Mouse (Mus musculus): Measurements from ENCODE around the gene Myo6. TPM values are rescaled to one million over a fixed set of nuclear protein-coding genes. Genes with fewer than 3 reads are reported as not detected.

Myo6 gene
- polyA plus RNA-seq, 1 experiment from 2014 or later, result 63.8 TPM

- H3K9me3 ChIP-seq (ENCODE audit: control insufficient read depth, low read length), result no peaks in the 10 kb centered on the region
- H3K4me3 ChIP-seq (ENCODE audit: low read depth, low read length), result no peak overlapping the region
- WGBS, result 80% methylated on average over 7 of the region's 7 CpGs
- H3K36me3 ChIP-seq (ENCODE audit: control insufficient read depth, insufficient read depth, low read length), result peaks cover 61% of the 10 kb centered on the region
- no peak overlapping the region for H3K9ac ChIP-seq (ENCODE audit: low read length)
- no peaks in the 10 kb centered on the region for H3K27me3 ChIP-seq (replicated peaks; ENCODE audit: control insufficient read depth, insufficient read depth, low read length)
- H3K4me1 ChIP-seq (replicated peaks; ENCODE audit: control insufficient read depth, insufficient read depth, low read length), result 0 out of 2 replicates have a peak, but pooled peaks cover 6% of the 10 kb centered on the region
- no peak for DNase-seq (ENCODE audit: low spot score)
- no peak for ATAC-seq (replicated peaks; ENCODE audit: low FRiP score, low TSS enrichment, low read depth)
- no peak overlapping the region for H3K27ac ChIP-seq (ENCODE audit: low read depth)
- H3K4me2 ChIP-seq (ENCODE audit: low read length), result no peak overlapping the region
These were observed 101.7 kb downstream of the Myo6 start for GRCm38 (mm10) chr9:80266507-80266906.

GRCm38 (mm10) chr9:80269596-80269995 lies 104.8 kb downstream of the Myo6 start:
- no peak overlapping the region for H3K4me2 ChIP-seq (ENCODE audit: low read length)
- no peak overlapping the region for H3K9ac ChIP-seq (ENCODE audit: low read length)
- no peak overlapping the region for H3K27ac ChIP-seq (ENCODE audit: low read depth)
- H3K4me3 ChIP-seq (ENCODE audit: low read depth, low read length), result no peak overlapping the region
- no peak for DNase-seq (ENCODE audit: low spot score)
- 68% methylated on average over 8 of the region's 8 CpGs for WGBS
- H3K36me3 ChIP-seq (ENCODE audit: control insufficient read depth, insufficient read depth, low read length), result peaks cover 63% of the 10 kb centered on the region
- H3K27me3 ChIP-seq (replicated peaks; ENCODE audit: control insufficient read depth, insufficient read depth, low read length), result no peaks in the 10 kb centered on the region
- no peaks in the 10 kb centered on the region for H3K9me3 ChIP-seq (ENCODE audit: control insufficient read depth, low read length)
- no peaks in the 10 kb centered on the region for H3K4me1 ChIP-seq (replicated peaks; ENCODE audit: control insufficient read depth, insufficient read depth, low read length)
- ATAC-seq (replicated peaks; ENCODE audit: low FRiP score, low TSS enrichment, low read depth), result no peak

GRCm38 (mm10) chr9:80272951-80273350 lies 108.1 kb downstream of the Myo6 start:
- Histone ChIP-seq H3K9me3 (ENCODE audit: control insufficient read depth, low read length) (no peaks in the 10 kb centered on the region), H3K4me3 (ENCODE audit: low read depth, low read length) (no peak overlapping the region), H3K36me3 (ENCODE audit: control insufficient read depth, insufficient read depth, low read length) (peaks cover 59% of the 10 kb centered on the region), H3K4me1 (replicated peaks; ENCODE audit: control insufficient read depth, insufficient read depth, low read length) (no peaks in the 10 kb centered on the region), H3K27me3 (replicated peaks; ENCODE audit: control insufficient read depth, insufficient read depth, low read length) (no peaks in the 10 kb centered on the region), H3K4me2 (ENCODE audit: low read length) (no peak overlapping the region), H3K27ac (ENCODE audit: low read depth) (no peak overlapping the region), H3K9ac (ENCODE audit: low read length) (no peak overlapping the region)
- ATAC-seq (replicated peaks; ENCODE audit: low FRiP score, low TSS enrichment, low read depth) (no peak), DNase-seq (ENCODE audit: low spot score) (no peak)
- WGBS, result 79% methylated on average over 1 of the region's 1 CpGs

DNA sequence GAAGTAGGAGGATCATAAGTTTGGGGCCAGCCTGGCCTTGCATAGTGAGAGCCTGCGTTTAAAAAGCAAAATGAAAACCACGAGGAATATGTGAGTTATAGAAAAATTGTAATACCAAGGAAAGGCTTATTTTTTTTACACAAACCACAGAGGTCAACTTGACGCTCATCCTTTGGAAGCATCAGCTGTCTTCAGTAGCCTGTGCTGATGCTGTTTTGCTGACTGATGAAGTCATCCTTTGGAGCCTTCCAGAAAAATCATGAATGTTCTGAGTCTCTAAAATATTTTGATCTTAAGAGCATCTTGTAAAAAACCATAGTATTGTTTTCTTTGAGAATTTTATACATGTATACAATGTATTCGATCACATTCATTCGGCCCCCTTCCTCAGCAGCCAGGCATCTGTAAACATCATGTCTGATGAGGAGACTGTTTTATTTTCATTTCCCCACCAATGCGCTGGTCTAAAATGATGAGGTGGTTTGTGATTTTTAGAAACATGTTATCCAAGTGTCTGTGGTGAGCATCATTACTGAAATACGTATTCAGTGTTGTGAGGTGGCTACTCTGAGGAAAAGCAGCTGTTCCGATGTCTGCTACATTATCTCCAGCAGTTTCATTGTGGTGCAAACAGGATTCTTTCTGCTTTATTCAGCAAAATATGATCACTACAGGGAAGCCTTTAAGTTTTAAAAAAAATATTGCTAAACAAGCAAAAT lies 110.4 kb downstream of the Myo6 start:
- Histone ChIP-seq H3K27ac (ENCODE audit: low read depth) (peak overlapping the region; percentile 38; the same call in 1 of the 2 replicates), H3K4me1 (replicated peaks; ENCODE audit: control insufficient read depth, insufficient read depth, low read length) (no peaks in the 10 kb centered on the region), H3K4me2 (ENCODE audit: low read length) (no peak overlapping the region), H3K36me3 (ENCODE audit: control insufficient read depth, insufficient read depth, low read length) (peaks cover 47% of the 10 kb centered on the region), H3K9me3 (ENCODE audit: control insufficient read depth, low read length) (no peaks in the 10 kb centered on the region), H3K27me3 (replicated peaks; ENCODE audit: control insufficient read depth, insufficient read depth, low read length) (no peaks in the 10 kb centered on the region), H3K9ac (ENCODE audit: low read length) (no peak overlapping the region), H3K4me3 (ENCODE audit: low read depth, low read length) (no peak overlapping the region)
- no peak for ATAC-seq (replicated peaks; ENCODE audit: low FRiP score, low TSS enrichment, low read depth)
- no peak for DNase-seq (ENCODE audit: low spot score)
- WGBS, result 54% methylated on average over 8 of the region's 8 CpGs

- H3K36me3 ChIP-seq (ENCODE audit: control insufficient read depth, insufficient read depth, low read length), result peaks cover 46% of the 10 kb centered on the region
- no peaks in the 10 kb centered on the region for H3K9me3 ChIP-seq (ENCODE audit: control insufficient read depth, low read length)
- 47% methylated on average over 1 of the region's 1 CpGs for WGBS
These were observed 110.9 kb downstream of the Myo6 start for GRCm38 (mm10) chr9:80275772-80276134.

GRCm38 (mm10) chr9:80277157-80277556 lies 112.3 kb downstream of the Myo6 start:
- Histone ChIP-seq H3K27me3 (replicated peaks; ENCODE audit: control insufficient read depth, insufficient read depth, low read length) (no peaks in the 10 kb centered on the region), H3K27ac (ENCODE audit: low read depth) (no peak overlapping the region), H3K4me3 (ENCODE audit: low read depth, low read length) (no peak overlapping the region), H3K9ac (ENCODE audit: low read length) (no peak overlapping the region), H3K4me2 (ENCODE audit: low read length) (no peak overlapping the region), H3K9me3 (ENCODE audit: control insufficient read depth, low read length) (no peaks in the 10 kb centered on the region), H3K4me1 (replicated peaks; ENCODE audit: control insufficient read depth, insufficient read depth, low read length) (no peaks in the 10 kb centered on the region), H3K36me3 (ENCODE audit: control insufficient read depth, insufficient read depth, low read length) (peaks cover 53% of the 10 kb centered on the region)
- 55% methylated on average over 2 of the region's 2 CpGs for WGBS
- no peak for DNase-seq (ENCODE audit: low spot score)
- no peak for ATAC-seq (replicated peaks; ENCODE audit: low FRiP score, low TSS enrichment, low read depth)

More at GRCm38 (mm10) chr9:80275772-80276134, 110.9 kb downstream of the Myo6 start:
- H3K27ac ChIP-seq (ENCODE audit: low read depth), result peak overlapping the region; percentile 38; the same call in 1 of the 2 replicates
- H3K4me2 ChIP-seq (ENCODE audit: low read length), result no peak overlapping the region
- H3K4me3 ChIP-seq (ENCODE audit: low read depth, low read length), result no peak overlapping the region
- H3K4me1 ChIP-seq (replicated peaks; ENCODE audit: control insufficient read depth, insufficient read depth, low read length), result no peaks in the 10 kb centered on the region
- no peaks in the 10 kb centered on the region for H3K27me3 ChIP-seq (replicated peaks; ENCODE audit: control insufficient read depth, insufficient read depth, low read length)
- DNase-seq (ENCODE audit: low spot score) (no peak), ATAC-seq (replicated peaks; ENCODE audit: low FRiP score, low TSS enrichment, low read depth) (no peak)
- no peak overlapping the region for H3K9ac ChIP-seq (ENCODE audit: low read length)

DNA sequence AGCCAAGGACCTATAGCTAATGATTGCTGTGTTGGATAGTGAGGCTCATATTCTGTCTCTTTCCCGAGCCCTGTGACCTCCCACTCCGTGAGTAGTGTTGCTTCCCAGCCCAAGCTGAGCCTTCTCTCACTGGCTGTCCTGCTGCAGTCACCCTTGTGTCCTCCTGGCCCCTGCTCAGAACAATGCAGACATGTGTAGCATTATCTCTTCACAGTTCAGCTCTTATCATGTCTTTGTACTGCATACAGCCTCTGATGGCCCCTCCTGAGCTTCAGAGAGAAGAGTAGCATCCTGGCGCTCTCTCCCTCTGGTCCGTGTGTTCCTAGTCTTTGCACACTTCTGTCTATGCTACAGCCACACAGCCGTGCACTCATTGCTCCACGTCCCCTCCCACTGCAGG lies 112.9 kb downstream of the Myo6 start:
- Histone ChIP-seq H3K4me1 (replicated peaks; ENCODE audit: control insufficient read depth, insufficient read depth, low read length) (no peaks in the 10 kb centered on the region), H3K9ac (ENCODE audit: low read length) (no peak overlapping the region), H3K27me3 (replicated peaks; ENCODE audit: control insufficient read depth, insufficient read depth, low read length) (no peaks in the 10 kb centered on the region), H3K36me3 (ENCODE audit: control insufficient read depth, insufficient read depth, low read length) (peaks cover 53% of the 10 kb centered on the region), H3K4me2 (ENCODE audit: low read length) (no peak overlapping the region), H3K9me3 (ENCODE audit: control insufficient read depth, low read length) (no peaks in the 10 kb centered on the region), H3K4me3 (ENCODE audit: low read depth, low read length) (no peak overlapping the region), H3K27ac (ENCODE audit: low read depth) (no peak overlapping the region)
- DNase-seq (ENCODE audit: low spot score) (no peak), ATAC-seq (replicated peaks; ENCODE audit: low FRiP score, low TSS enrichment, low read depth) (no peak)
- 83% methylated on average over 6 of the region's 6 CpGs for WGBS

DNA sequence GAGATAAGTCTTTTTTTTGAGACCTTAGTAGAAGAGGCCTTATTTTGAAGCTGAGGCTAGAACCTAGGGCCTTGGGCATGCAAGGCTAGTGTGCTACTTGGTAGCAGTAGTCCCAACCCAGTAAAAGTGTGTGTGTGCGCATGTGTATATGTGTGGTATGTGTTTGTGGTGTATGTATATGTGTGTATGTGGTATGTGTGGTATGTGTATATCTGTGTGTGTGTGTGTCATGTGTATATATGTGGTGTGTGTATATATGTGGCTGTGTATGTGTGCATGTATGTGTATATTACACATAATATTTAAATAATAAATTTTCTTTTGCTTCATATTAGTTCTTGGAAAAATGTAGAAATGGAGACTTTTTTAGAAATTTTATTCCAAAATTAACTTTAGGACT lies 115.9 kb downstream of the Myo6 start:
- no peak overlapping the region for H3K4me3 ChIP-seq (ENCODE audit: low read depth, low read length)

DNA sequence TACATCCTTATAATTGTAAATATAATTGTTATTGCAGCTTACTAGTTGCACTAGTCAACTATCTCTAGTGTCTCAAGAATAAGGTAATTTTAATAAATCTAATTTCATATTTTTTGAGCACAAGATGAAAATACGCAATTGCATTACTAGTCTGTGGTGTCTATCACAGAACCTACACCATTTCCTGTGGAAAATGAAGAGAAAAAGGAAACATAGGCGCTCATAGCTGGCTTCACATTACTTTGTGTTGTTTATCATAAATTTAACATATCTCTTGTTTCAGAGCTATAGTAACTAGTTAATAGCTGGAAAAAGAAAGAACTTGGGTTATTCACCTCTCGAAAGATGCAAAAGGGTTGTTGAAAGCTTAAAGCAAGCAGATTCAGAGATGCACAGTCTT lies 117.6 kb downstream of the Myo6 start:
- ATAC-seq (replicated peaks; ENCODE audit: low FRiP score, low TSS enrichment, low read depth) (no peak), DNase-seq (ENCODE audit: low spot score) (no peak)
- Histone ChIP-seq H3K27me3 (replicated peaks; ENCODE audit: control insufficient read depth, insufficient read depth, low read length) (no peaks in the 10 kb centered on the region), H3K4me1 (replicated peaks; ENCODE audit: control insufficient read depth, insufficient read depth, low read length) (no peaks in the 10 kb centered on the region), H3K9me3 (ENCODE audit: control insufficient read depth, low read length) (no peaks in the 10 kb centered on the region), H3K9ac (ENCODE audit: low read length) (no peak overlapping the region), H3K4me2 (ENCODE audit: low read length) (no peak overlapping the region), H3K27ac (ENCODE audit: low read depth) (no peak overlapping the region), H3K36me3 (ENCODE audit: control insufficient read depth, insufficient read depth, low read length) (peaks cover 58% of the 10 kb centered on the region), H3K4me3 (ENCODE audit: low read depth, low read length) (no peak overlapping the region)
- WGBS, result 95% methylated on average over 3 of the region's 3 CpGs

More for the DNA sequence above, 115.9 kb downstream of the Myo6 start:
- H3K9me3 ChIP-seq (ENCODE audit: control insufficient read depth, low read length), result no peaks in the 10 kb centered on the region
- H3K9ac ChIP-seq (ENCODE audit: low read length), result no peak overlapping the region
- H3K4me1 ChIP-seq (replicated peaks; ENCODE audit: control insufficient read depth, insufficient read depth, low read length), result no peaks in the 10 kb centered on the region
- H3K27me3 ChIP-seq (replicated peaks; ENCODE audit: control insufficient read depth, insufficient read depth, low read length), result no peaks in the 10 kb centered on the region
- 96% methylated on average over 1 of the region's 1 CpGs for WGBS
- peaks cover 60% of the 10 kb centered on the region for H3K36me3 ChIP-seq (ENCODE audit: control insufficient read depth, insufficient read depth, low read length)
- H3K4me2 ChIP-seq (ENCODE audit: low read length), result no peak overlapping the region
- H3K27ac ChIP-seq (ENCODE audit: low read depth), result no peak overlapping the region
- ATAC-seq (replicated peaks; ENCODE audit: low FRiP score, low TSS enrichment, low read depth), result no peak
- no peak for DNase-seq (ENCODE audit: low spot score)

Data from intestine, embryonic 14.5 days (tissue).